8 mouse cellular contexts compared by ENCODE assay signal in the genomic region with DNA sequence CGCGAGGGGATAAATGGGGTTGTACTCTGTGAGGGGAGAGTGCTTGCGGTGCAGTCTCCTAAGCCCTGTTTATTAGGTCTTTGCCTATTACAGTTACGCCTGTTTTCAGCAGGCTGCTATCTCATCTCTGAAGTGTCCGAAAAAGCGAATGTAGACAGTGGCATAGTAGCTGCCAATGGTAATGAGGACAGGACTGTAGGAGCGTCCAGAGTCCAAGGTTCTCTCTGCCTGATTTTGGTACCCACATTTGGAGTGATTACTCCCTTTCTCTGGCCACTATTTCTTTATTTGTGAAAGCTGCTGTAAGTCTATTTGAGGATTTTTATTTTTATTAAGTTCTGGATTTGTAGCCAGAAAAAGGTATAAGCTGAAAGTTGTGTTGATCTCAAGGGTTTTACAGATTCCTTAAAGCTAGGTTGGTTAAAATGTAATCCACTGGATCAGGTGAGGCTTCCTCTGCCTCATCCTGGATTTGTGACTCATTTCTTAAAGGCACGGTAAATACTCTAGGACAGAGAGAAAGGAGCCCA. TPM values are rescaled to one million over a fixed set of nuclear protein-coding genes. Genes with fewer than 3 reads are reported as not detected.
DNase-seq lines count a peak whose midpoint lies in the region; ATAC-seq and TF ChIP-seq lines count a peak whose summit lies in the region.

A gene (minus strand): TSS at position 153 of the 530 bp plus-strand sequence.

- 0 out of 2 replicates have a peak, but pooled peaks cover under 1% of the 10 kb centered on the region for H3K4me1 ChIP-seq in lung, adult 2 months (ENCODE audit: control insufficient read depth, insufficient read depth, low read length)
- H3K4me1 ChIP-seq in embryonic facial prominence, embryonic 14.5 days (ENCODE audit: control insufficient read depth, insufficient read depth, low read length) = peaks cover 5% of the 10 kb centered on the region
- H3K4me1 ChIP-seq in heart, postnatal 0 days (ENCODE audit: control insufficient read depth, insufficient read depth) = peaks cover 8% of the 10 kb centered on the region
- peaks cover 21% of the 10 kb centered on the region for H3K4me1 ChIP-seq in midbrain, embryonic 10.5 days

- H3K9me3 ChIP-seq in embryonic facial prominence, embryonic 14.5 days (ENCODE audit: control insufficient read depth, low read length) = no peaks in the 10 kb centered on the region
- H3K9me3 ChIP-seq in heart, postnatal 0 days (replicated peaks; ENCODE audit: control insufficient read depth, low read length) = no peaks in the 10 kb centered on the region
- no peaks in the 10 kb centered on the region for H3K9me3 ChIP-seq in midbrain, embryonic 10.5 days (replicated peaks)

- no peak for ATAC-seq in embryonic facial prominence, embryonic 14.5 days (ENCODE audit: low read depth)
- ATAC-seq in heart, postnatal 0 days (ENCODE audit: insufficient read depth, low read depth) = no peak

- H3K9ac ChIP-seq in embryonic facial prominence, embryonic 14.5 days (ENCODE audit: low read depth, low read length) = peak within 1 kb of the TSS; percentile 26; the same call in 1 of the 2 replicates
- 0 out of 2 replicates have a peak within 1 kb of the TSS, but pooled peaks have one; percentile 1 for H3K9ac ChIP-seq in heart, postnatal 0 days (replicated peaks; ENCODE audit: low read depth, low read length)

- no peak for DNase-seq in lung, adult 2 months
- no peak for DNase-seq in lung, postnatal 14 days
- DNase-seq in embryonic facial prominence, embryonic 14.5 days (ENCODE audit: low spot score) = no peak
- no peak for DNase-seq in heart, postnatal 0 days (ENCODE audit: low spot score)
- peak; percentile 55 to 61 for DNase-seq in kidney, postnatal 36 days
- no peak for DNase-seq in midbrain, embryonic 10.5 days (ENCODE audit: low spot score)
- DNase-seq in thymus, adult 18-20 months = no peak
- DNase-seq in c-Kit-positive CD71-positive TER-119-positive erythroid progenitor cells, embryonic 14.5 days (ENCODE audit: low spot score) = no peak

- H3K27ac ChIP-seq in embryonic facial prominence, embryonic 14.5 days (replicated peaks; ENCODE audit: low read depth, low read length) = no peak within 1 kb of the TSS
- H3K27ac ChIP-seq in heart, postnatal 0 days (ENCODE audit: low read depth) = no peak within 1 kb of the TSS
- H3K27ac ChIP-seq in midbrain, embryonic 10.5 days (replicated peaks) = peak within 1 kb of the TSS; percentile 28; the same call in 1 of the 2 replicates

- TF ChIP-seq POLR2A in lung, adult 2 months (IDR thresholded peaks at IDR 0.05; ENCODE audit: borderline replicate concordance, extremely low read depth, low read depth, low read length) = no peak

- peaks cover 27% of the 10 kb centered on the region for H3K27me3 ChIP-seq in embryonic facial prominence, embryonic 14.5 days (replicated peaks; ENCODE audit: control insufficient read depth, insufficient read depth, low read length)
- H3K27me3 ChIP-seq in heart, postnatal 0 days (ENCODE audit: control insufficient read depth, insufficient read depth, low read length) = no peaks in the 10 kb centered on the region
- peaks cover 63% of the 10 kb centered on the region for H3K27me3 ChIP-seq in midbrain, embryonic 10.5 days (ENCODE audit: low read depth, poor library complexity, severe bottlenecking)

- WGBS in lung, adult 2 months = 24% methylated on average over 8 of the region's 8 CpGs
- WGBS in embryonic facial prominence, embryonic 14.5 days = 16% methylated on average over 8 of the region's 8 CpGs
- WGBS in heart, postnatal 0 days = 11% methylated on average over 8 of the region's 8 CpGs
- 13% methylated on average over 8 of the region's 8 CpGs for WGBS in midbrain, embryonic 10.5 days

- peak within 1 kb of the TSS; percentile 37 for H3K4me2 ChIP-seq in embryonic facial prominence, embryonic 14.5 days (ENCODE audit: low read depth, low read length)
- H3K4me2 ChIP-seq in heart, postnatal 0 days (ENCODE audit: low read depth, low read length) = peak within 1 kb of the TSS; percentile 54

- H3K4me3 ChIP-seq in lung, adult 2 months (replicated peaks; ENCODE audit: extremely low read depth, low read depth, low read length) = peak within 1 kb of the TSS; percentile 62
- peak within 1 kb of the TSS; percentile 18 for H3K4me3 ChIP-seq in embryonic facial prominence, embryonic 14.5 days (ENCODE audit: low read depth, low read length)
- peak within 1 kb of the TSS; percentile 33 for H3K4me3 ChIP-seq in heart, postnatal 0 days (ENCODE audit: low read depth, low read length)
- peak within 1 kb of the TSS; percentile 43 for H3K4me3 ChIP-seq in midbrain, embryonic 10.5 days

- H3K36me3 ChIP-seq in embryonic facial prominence, embryonic 14.5 days (ENCODE audit: control insufficient read depth, insufficient read depth, low read length) = no peaks in the 10 kb centered on the region
- H3K36me3 ChIP-seq in heart, postnatal 0 days (replicated peaks; ENCODE audit: control insufficient read depth, insufficient read depth, low read length) = no peaks in the 10 kb centered on the region
- no peaks in the 10 kb centered on the region for H3K36me3 ChIP-seq in midbrain, embryonic 10.5 days

- no peak for TF ChIP-seq EP300 in heart, postnatal 0 days (IDR thresholded peaks at IDR 0.05; ENCODE audit: low read depth)

- TF ChIP-seq CTCF in lung, adult 2 months (IDR thresholded peaks at IDR 0.05; ENCODE audit: insufficient read depth, low read length) = no peak
- no peak for TF ChIP-seq CTCF in heart, postnatal 0 days (IDR thresholded peaks at IDR 0.05; ENCODE audit: low read depth)

RNA-seq across cellular contexts. Expression of the gene that starts here (rescaled TPM):
- polyA plus RNA-seq in lung, adult 2 months (2012; rRNA removed) = 7.8 and 11.7 TPM in 2 replicates
- 92.3 and 102 TPM in 2 replicates for polyA plus RNA-seq in embryonic facial prominence, embryonic 14.5 days (2014; fragmentation: Nextera tagmentation; extraction: Ambion mirVana)
- 16.5 and 28.6 TPM in 2 replicates for total RNA-seq in heart, postnatal 0 days (2014; rRNA removed; ENCODE audit: low replicate concordance)
- 37.2 and 37.9 TPM in 2 replicates for polyA plus RNA-seq in heart, postnatal 0 days (2015; fragmentation: Nextera tagmentation; extraction: Ambion mirVana)
- polyA plus RNA-seq in midbrain, embryonic 10.5 days (2016; fragmentation: Nextera tagmentation; extraction: Ambion mirVana) = 135 and 139 TPM in 2 replicates

Comparison
In these comparisons a context has a peak if more than half of its experiments do, and no peak if none do; other contexts are left out.
1. DNase-seq: peak in kidney, postnatal 36 days (2 of 2); none in lung, adult 2 months (single experiment), lung, postnatal 14 days (single experiment), embryonic facial prominence, embryonic 14.5 days (single experiment), heart, postnatal 0 days (single experiment), midbrain, embryonic 10.5 days (single experiment), thymus, adult 18-20 months (0 of 2) and c-Kit-positive CD71-positive TER-119-positive erythroid progenitor cells, embryonic 14.5 days (single experiment).
2. Peak in every context shown above with its lines, with median percentiles within 50 percentile points of each other: H3K4me3 ChIP-seq.